Mouse (Mus musculus) ES-E14 (cell line): ENCODE results near the gene Bmper. TPM values are rescaled to one million over a fixed set of nuclear protein-coding genes. Genes with fewer than 3 reads are reported as not detected.

Experiments used
- DNase-seq: peaks from one replicate; pipeline ENCODE4 v3.0.0-alpha.2; 2013; ENCODE audit warnings: low read depth, low spot score
- H3K27ac ChIP-seq: 2 replicates; pipeline ENCODE4 v1.5.1; 2012; ENCODE audit warnings: low read depth, mild to moderate bottlenecking, low read length, moderate library complexity, mixed read lengths; ENCODE audit not compliant: poor library complexity, insufficient read depth, severe bottlenecking
- H3K36me3 ChIP-seq: 2 replicates; pipeline ENCODE4 v1.6.1; 2012; ENCODE audit warnings: mild to moderate bottlenecking, low read length, moderate library complexity, mixed read lengths; ENCODE audit not compliant: control insufficient read depth, poor library complexity, insufficient read depth, severe bottlenecking
- H3K4me1 ChIP-seq, 2 experiments: fragments of 150-350 bp in 1 of 2; sonication (generic) in 1 of 2; 2 replicates each; pipeline ENCODE4 v1.6.1; 2012; ENCODE audit warnings: low read length in 2 of 2, mild to moderate bottlenecking in 1 of 2, mixed read lengths in 1 of 2; ENCODE audit not compliant: control insufficient read depth in 2 of 2, insufficient read depth in 2 of 2, poor library complexity in 1 of 2
- H3K4me3 ChIP-seq, 2 experiments: fragments of 150-350 bp in 1 of 2; sonication (generic) in 1 of 2; 2 replicates each; pipeline ENCODE4 v1.5.1; 2012; ENCODE audit warnings: low read length in 2 of 2, low read depth in 1 of 2, mild to moderate bottlenecking in 1 of 2, mixed read lengths in 1 of 2; ENCODE audit not compliant: insufficient read depth in 1 of 2, poor library complexity in 1 of 2, severe bottlenecking in 1 of 2
- H3K9ac ChIP-seq: 2 replicates; pipeline ENCODE4 v1.6.1; 2012; ENCODE audit warnings: low read depth, mild to moderate bottlenecking, low read length, mixed read lengths; ENCODE audit not compliant: poor library complexity, insufficient read depth, severe bottlenecking
- H3K9me3 ChIP-seq: fragments of 150-350 bp; sonication (generic); 2 replicates; pipeline ENCODE4 v1.6.1; 2012; ENCODE audit warnings: low read depth, mild to moderate bottlenecking, low read length; ENCODE audit not compliant: control insufficient read depth, insufficient read depth
- CHD2 ChIP-seq: IDR thresholded peaks from 2 replicates; pipeline ENCODE4 v1.6.1; 2014; ENCODE audit warnings: mild to moderate bottlenecking, low read depth, low read length, inconsistent platforms
- HCFC1 ChIP-seq: IDR thresholded peaks from 2 replicates; pipeline ENCODE4 v1.6.1; 2012; ENCODE audit warnings: low read length, inconsistent platforms, borderline replicate concordance; ENCODE audit not compliant: insufficient read depth
- MAFK ChIP-seq: IDR thresholded peaks from 2 replicates; pipeline ENCODE4 v1.6.1; 2014; ENCODE audit warnings: mild to moderate bottlenecking, low read depth, low read length, inconsistent platforms; ENCODE audit not compliant: insufficient read depth
- ZC3H11A ChIP-seq: IDR thresholded peaks from 2 replicates; pipeline ENCODE4 v1.6.1; 2012; ENCODE audit warnings: low read depth, mild to moderate bottlenecking, inconsistent platforms, low read length, borderline replicate concordance
- ZNF384 ChIP-seq: IDR thresholded peaks from 2 replicates; pipeline ENCODE4 v1.6.1; 2012; ENCODE audit warnings: low read depth, low read length, inconsistent platforms
- in situ Hi-C, 2 experiments: fragments of 600-800 bp; cut with MboI; formaldehyde crosslinking; loops; one replicate each; pipeline ENCODE4 v1.15.1; 2025; ENCODE audit warnings: low sequenced_read_pairs in 2 of 2, inconsistent platforms in 1 of 2; ENCODE audit not compliant: unreplicated experiment in 2 of 2
- total RNA-seq: library from RNA; depleted of rRNA; stranded (reverse); fragments of 300-350 nt; gene quantifications from 2 replicates; pipeline ENCODE4 v1.2.3, GENCODE M21; 2012

Gene Bmper
- total RNA-seq, 1 experiment: 2.5 TPM

- Histone ChIP-seq H3K9ac (no peak overlapping the region), H3K9me3 (no peaks in the 10 kb centered on the region), H3K36me3 (no peaks in the 10 kb centered on the region), H3K27ac (no peak overlapping the region), H3K4me3 (no peak overlapping the region), H3K4me1 (no peaks in the 10 kb centered on the region)
- TF ChIP-seq MAFK: no peak
- TF ChIP-seq ZNF384: no peak
- no peak for TF ChIP-seq HCFC1
- no peak for TF ChIP-seq CHD2
- TF ChIP-seq ZC3H11A: no peak
- no peak for DNase-seq
- in situ Hi-C loops: no loop called here
Measured at GRCm38 (mm10) chr9:23269087-23269486, 46.2 kb downstream of the Bmper start.

- Histone ChIP-seq H3K27ac (no peak overlapping the region), H3K36me3 (no peaks in the 10 kb centered on the region), H3K9me3 (no peaks in the 10 kb centered on the region), H3K4me3 (no peak overlapping the region), H3K4me1 (no peaks in the 10 kb centered on the region), H3K9ac (no peak overlapping the region)
- DNase-seq: no peak
- in situ Hi-C loops: no loop called here
- no peak for TF ChIP-seq ZNF384
- TF ChIP-seq MAFK: no peak
- no peak for TF ChIP-seq HCFC1
- TF ChIP-seq CHD2: no peak
- no peak for TF ChIP-seq ZC3H11A
Measured at GRCm38 (mm10) chr9:23276244-23276643, 53.4 kb downstream of the Bmper start.

- Histone ChIP-seq H3K36me3 (no peaks in the 10 kb centered on the region), H3K27ac (no peak overlapping the region), H3K9ac (no peak overlapping the region), H3K9me3 (no peaks in the 10 kb centered on the region), H3K4me3 (no peak overlapping the region), H3K4me1 (no peaks in the 10 kb centered on the region)
- no peak for DNase-seq
- in situ Hi-C loops: no loop called here
- TF ChIP-seq ZNF384: no peak
- TF ChIP-seq CHD2: no peak
- no peak for TF ChIP-seq MAFK
- no peak for TF ChIP-seq HCFC1
- no peak for TF ChIP-seq ZC3H11A
Measured at GRCm38 (mm10) chr9:23284940-23285460, 62.1 kb downstream of the Bmper start.

- H3K4me3 ChIP-seq: no peak overlapping the region
- DNase-seq: no peak
- in situ Hi-C loops: no loop called here
Measured at GRCm38 (mm10) chr9:23293574-23293973, 70.7 kb downstream of the Bmper start.

More at GRCm38 (mm10) chr9:23293574-23293973, 70.7 kb downstream of the Bmper start:
- H3K4me1 ChIP-seq: no peaks in the 10 kb centered on the region
- TF ChIP-seq HCFC1 (no peak), MAFK (no peak), ZC3H11A (no peak), ZNF384 (no peak), CHD2 (no peak)
- no peaks in the 10 kb centered on the region for H3K9me3 ChIP-seq
- H3K36me3 ChIP-seq: no peaks in the 10 kb centered on the region
- no peak overlapping the region for H3K9ac ChIP-seq
- no peak overlapping the region for H3K27ac ChIP-seq
